Mouse (Mus musculus): ENCODE data around the gene Prkcq.
"Not testable (repeated sequence)": the region's sequence is repeated elsewhere in the genome, so short reads cannot be mapped to it uniquely, and the experiment has no call there.

The Prkcq gene

DNA sequence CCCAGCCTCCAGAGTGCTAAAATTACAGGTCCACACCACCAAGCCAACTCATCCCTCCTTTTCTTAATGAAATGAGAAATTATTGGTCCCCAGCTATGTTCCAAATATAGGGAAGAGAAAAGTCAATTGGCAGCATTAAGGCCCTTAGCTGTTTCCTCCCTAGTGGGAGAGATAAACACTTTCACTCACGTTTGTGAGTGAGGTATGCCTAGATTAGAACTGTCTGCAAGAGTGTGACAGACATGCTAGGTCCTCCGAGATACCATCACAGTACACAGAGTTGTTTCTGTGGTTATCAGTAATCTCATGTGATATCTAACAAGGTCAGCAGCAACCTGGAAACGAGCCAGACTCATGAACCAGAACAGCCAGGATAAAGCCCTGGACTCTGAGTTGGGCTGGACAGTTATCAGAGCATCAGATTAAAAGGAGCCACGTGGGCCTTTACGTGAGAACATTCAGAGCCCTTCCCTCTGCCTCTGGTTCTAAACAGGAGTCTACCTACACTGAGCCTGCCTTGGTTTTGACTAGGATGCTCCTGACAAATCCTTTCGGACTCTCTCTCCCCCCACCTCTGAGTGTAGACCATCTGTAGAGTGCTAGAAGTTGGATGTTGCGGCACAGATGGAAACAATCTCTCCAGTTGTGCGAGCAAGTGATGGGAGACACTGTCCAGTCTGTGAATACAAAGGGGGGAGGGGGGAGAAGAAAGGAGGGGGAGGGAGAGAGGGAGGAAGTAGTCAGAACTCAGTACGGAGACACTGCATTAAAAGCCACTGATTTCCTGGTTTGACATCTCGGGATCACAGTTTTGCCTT lies 157.7 kb downstream of the Prkcq start:
- H3K27me3 ChIP-seq (ENCODE audit: insufficient read depth, low read length) = peaks cover 17% of the 10 kb centered on the region

GRCm38 (mm10) chr2:11331528-11332446 lies 159.9 kb downstream of the Prkcq start:
- peaks cover 17% of the 10 kb centered on the region for H3K27me3 ChIP-seq (ENCODE audit: insufficient read depth, low read length)
- no peak overlapping the region for H3K4me3 ChIP-seq (replicated peaks; ENCODE audit: low read length)
- TF ChIP-seq CTCF (conservative IDR thresholded peaks at IDR 0.05; ENCODE audit: low read length) (peak; percentile 55), POU5F1 (IDR thresholded peaks at IDR 0.05; ENCODE audit: borderline replicate concordance, low read length) (no peak)
- H3K4me1 ChIP-seq (replicated peaks; ENCODE audit: low read depth, low read length) = no peaks in the 10 kb centered on the region
- no peaks in the 10 kb centered on the region for H3K36me3 ChIP-seq (ENCODE audit: insufficient read depth, low read length)
- no peaks in the 10 kb centered on the region for H3K9me3 ChIP-seq (ENCODE audit: low read length)

More for the DNA sequence above, 157.7 kb downstream of the Prkcq start:
- no peaks in the 10 kb centered on the region for H3K36me3 ChIP-seq (ENCODE audit: insufficient read depth, low read length)
- no peaks in the 10 kb centered on the region for H3K4me1 ChIP-seq (replicated peaks; ENCODE audit: low read depth, low read length)
- TF ChIP-seq NANOG (IDR thresholded peaks at IDR 0.05; ENCODE audit: borderline replicate concordance, low read length) (no peak), CTCF (conservative IDR thresholded peaks at IDR 0.05; ENCODE audit: low read length) (no peak), POU5F1 (IDR thresholded peaks at IDR 0.05; ENCODE audit: borderline replicate concordance, low read length) (no peak)
- no peak overlapping the region for H3K4me3 ChIP-seq (replicated peaks; ENCODE audit: low read length)
- H3K9me3 ChIP-seq (ENCODE audit: low read length) = no peaks in the 10 kb centered on the region

GRCm38 (mm10) chr2:11332469-11332868 lies 160.6 kb downstream of the Prkcq start:
- peaks cover 17% of the 10 kb centered on the region for H3K27me3 ChIP-seq (ENCODE audit: insufficient read depth, low read length)
- H3K36me3 ChIP-seq (ENCODE audit: insufficient read depth, low read length) = no peaks in the 10 kb centered on the region
- H3K9me3 ChIP-seq (ENCODE audit: low read length) = no peaks in the 10 kb centered on the region
- H3K4me3 ChIP-seq (replicated peaks; ENCODE audit: low read length) = no peak overlapping the region
- no peaks in the 10 kb centered on the region for H3K4me1 ChIP-seq (replicated peaks; ENCODE audit: low read depth, low read length)
- TF ChIP-seq NANOG (IDR thresholded peaks at IDR 0.05; ENCODE audit: borderline replicate concordance, low read length) = no peak
- no peak for TF ChIP-seq POU5F1 (IDR thresholded peaks at IDR 0.05; ENCODE audit: borderline replicate concordance, low read length)
- TF ChIP-seq CTCF (conservative IDR thresholded peaks at IDR 0.05; ENCODE audit: low read length) = no peak

DNA sequence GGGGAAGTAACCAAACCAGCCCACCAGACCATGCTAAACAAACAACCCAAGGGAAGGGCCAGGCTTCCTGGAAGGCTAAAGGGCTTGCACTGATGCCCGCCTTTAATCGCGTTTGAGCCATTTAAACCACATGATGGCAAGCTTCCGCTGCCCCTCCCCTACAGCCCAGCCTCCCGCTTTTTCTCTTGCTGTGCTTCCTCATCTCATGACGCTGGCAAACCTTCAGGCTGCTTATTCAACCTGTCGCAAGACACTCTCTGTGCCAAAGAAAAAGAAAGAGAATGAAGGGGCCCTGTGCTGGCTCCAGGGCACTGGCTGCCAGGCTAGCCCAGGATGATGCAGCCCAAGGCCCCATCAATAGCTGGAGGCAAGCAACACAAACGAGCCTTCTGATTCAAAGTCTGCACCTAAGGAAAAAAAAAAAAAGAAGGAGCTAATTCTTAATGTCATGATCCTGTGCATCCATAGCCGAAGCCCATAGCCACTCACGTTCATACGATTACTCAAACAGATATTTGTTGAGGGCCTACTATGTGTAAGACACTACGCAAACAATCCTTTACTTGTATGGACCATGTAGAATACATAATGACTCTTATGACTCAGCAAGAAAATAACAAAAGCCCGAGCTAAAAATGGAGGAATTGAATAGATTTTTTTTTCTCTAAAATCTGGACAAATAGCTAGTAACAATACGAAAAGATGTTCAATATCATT lies 161.6 kb downstream of the Prkcq start:
- no peaks in the 10 kb centered on the region for H3K36me3 ChIP-seq (ENCODE audit: insufficient read depth, low read length)
- no peak overlapping the region for H3K4me3 ChIP-seq (replicated peaks; ENCODE audit: low read length)
- TF ChIP-seq NANOG (IDR thresholded peaks at IDR 0.05; ENCODE audit: borderline replicate concordance, low read length) = no peak
- no peak for TF ChIP-seq POU5F1 (IDR thresholded peaks at IDR 0.05; ENCODE audit: borderline replicate concordance, low read length)
- no peak for TF ChIP-seq CTCF (conservative IDR thresholded peaks at IDR 0.05; ENCODE audit: low read length)
- no peaks in the 10 kb centered on the region for H3K9me3 ChIP-seq (ENCODE audit: low read length)
- no peaks in the 10 kb centered on the region for H3K4me1 ChIP-seq (replicated peaks; ENCODE audit: low read depth, low read length)
- peaks cover 17% of the 10 kb centered on the region for H3K27me3 ChIP-seq (ENCODE audit: insufficient read depth, low read length)

DNA sequence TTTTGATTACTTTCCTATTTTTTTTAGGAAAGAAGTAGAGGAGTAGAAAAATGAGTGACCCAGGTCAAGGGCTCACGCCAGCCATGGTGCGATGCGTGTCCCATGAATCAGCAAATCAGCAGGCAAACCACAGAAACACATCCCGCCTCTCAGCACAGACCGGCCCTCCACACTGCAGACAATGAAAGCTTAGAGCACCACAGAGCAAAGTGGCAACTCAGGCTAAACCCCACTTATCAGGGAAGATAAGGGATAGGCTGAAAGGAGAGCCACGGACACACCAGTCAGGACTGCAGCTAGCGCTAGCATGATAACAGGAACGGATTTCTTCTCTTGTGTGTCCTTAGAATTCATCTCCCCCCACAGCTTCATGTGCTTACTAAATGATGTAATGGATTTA lies 164.4 kb downstream of the Prkcq start:
- Histone ChIP-seq H3K4me3 (replicated peaks; ENCODE audit: low read length) (no peak overlapping the region), H3K4me1 (replicated peaks; ENCODE audit: low read depth, low read length) (no peaks in the 10 kb centered on the region; the same call in 1 of the 2 replicates), H3K36me3 (ENCODE audit: insufficient read depth, low read length) (no peaks in the 10 kb centered on the region), H3K9me3 (ENCODE audit: low read length) (no peaks in the 10 kb centered on the region), H3K27me3 (ENCODE audit: insufficient read depth, low read length) (peaks cover 10% of the 10 kb centered on the region; the same call in 1 of the 2 replicates)
- TF ChIP-seq POU5F1 (IDR thresholded peaks at IDR 0.05; ENCODE audit: borderline replicate concordance, low read length) (no peak), NANOG (IDR thresholded peaks at IDR 0.05; ENCODE audit: borderline replicate concordance, low read length) (no peak), CTCF (conservative IDR thresholded peaks at IDR 0.05; ENCODE audit: low read length) (no peak)

- H3K4me3 ChIP-seq (replicated peaks; ENCODE audit: low read length) = no peak overlapping the region
- H3K36me3 ChIP-seq (ENCODE audit: insufficient read depth, low read length) = no peaks in the 10 kb centered on the region
- no peaks in the 10 kb centered on the region; the same call in 1 of the 2 replicates for H3K4me1 ChIP-seq (replicated peaks; ENCODE audit: low read depth, low read length)
- H3K9me3 ChIP-seq (ENCODE audit: low read length) = no peaks in the 10 kb centered on the region
- no peak for TF ChIP-seq NANOG (IDR thresholded peaks at IDR 0.05; ENCODE audit: borderline replicate concordance, low read length)
- TF ChIP-seq POU5F1 (IDR thresholded peaks at IDR 0.05; ENCODE audit: borderline replicate concordance, low read length) = no peak
- no peak for TF ChIP-seq CTCF (conservative IDR thresholded peaks at IDR 0.05; ENCODE audit: low read length)
- no peaks in the 10 kb centered on the region for H3K27me3 ChIP-seq (ENCODE audit: insufficient read depth, low read length)
These were observed 167.3 kb downstream of the Prkcq start for GRCm38 (mm10) chr2:11338931-11339839.

DNA sequence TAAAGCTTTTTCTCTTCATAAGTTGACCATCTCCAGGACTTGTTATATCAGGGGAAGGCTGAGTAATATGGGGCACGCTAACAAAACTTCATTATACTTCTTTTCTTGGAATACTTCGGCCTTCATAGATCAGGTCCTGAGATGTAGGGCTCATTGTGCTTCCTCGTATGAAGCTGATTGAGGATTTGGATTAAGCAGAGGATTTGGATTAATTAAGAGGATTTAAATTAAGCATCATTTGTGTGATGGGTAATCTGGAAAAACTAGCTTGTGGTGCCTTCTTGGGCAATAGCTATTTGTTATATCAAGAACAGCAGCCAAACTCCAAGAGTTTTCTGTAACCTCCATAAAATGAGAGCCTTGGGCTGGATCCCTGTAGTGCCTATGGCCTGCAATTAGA lies 172.8 kb downstream of the Prkcq start:
- H3K4me3 ChIP-seq (replicated peaks; ENCODE audit: low read length) = no peak overlapping the region
- H3K36me3 ChIP-seq (ENCODE audit: insufficient read depth, low read length) = no peaks in the 10 kb centered on the region
- TF ChIP-seq POU5F1 (IDR thresholded peaks at IDR 0.05; ENCODE audit: borderline replicate concordance, low read length) (no peak), NANOG (IDR thresholded peaks at IDR 0.05; ENCODE audit: borderline replicate concordance, low read length) (no peak), CTCF (conservative IDR thresholded peaks at IDR 0.05; ENCODE audit: low read length) (no peak)
- H3K4me1 ChIP-seq (replicated peaks; ENCODE audit: low read depth, low read length) = no peaks in the 10 kb centered on the region
- H3K9me3 ChIP-seq (ENCODE audit: low read length) = no peaks in the 10 kb centered on the region; the same call in 1 of the 2 replicates
- H3K27me3 ChIP-seq (ENCODE audit: insufficient read depth, low read length) = no peaks in the 10 kb centered on the region

DNA sequence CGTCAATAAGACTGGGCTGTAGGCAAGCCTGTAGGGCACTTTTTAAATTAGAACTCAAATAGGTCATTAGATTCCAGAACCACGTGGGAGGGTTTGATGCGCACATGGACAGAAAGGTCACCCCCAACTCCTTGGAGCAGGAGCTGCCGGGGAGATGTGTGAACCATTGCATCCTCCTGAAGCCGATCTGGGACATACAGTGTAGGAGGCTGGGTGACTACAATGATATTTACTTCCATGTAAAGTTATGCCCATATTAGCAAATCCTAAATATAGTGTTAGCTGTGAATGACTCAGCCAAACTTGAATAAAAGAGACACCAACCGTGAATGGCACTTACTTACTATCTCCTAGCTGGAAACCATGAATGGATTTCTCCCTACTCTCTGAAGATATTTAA lies 174.5 kb downstream of the Prkcq start:
- H3K9me3 ChIP-seq (ENCODE audit: low read length); H3K4me1 ChIP-seq (replicated peaks; ENCODE audit: low read depth, low read length); H3K27me3 ChIP-seq (ENCODE audit: insufficient read depth, low read length); H3K36me3 ChIP-seq (ENCODE audit: insufficient read depth, low read length); H3K4me3 ChIP-seq (replicated peaks; ENCODE audit: low read length): not testable (repeated sequence)
